Mouse (Mus musculus) E14TG2a.4 (cell line): ENCODE results near the gene Lin7b.

Experiments
- H3K27me3 ChIP-seq: 2 replicates; pipeline ENCODE4 v1.6.1; 2014; ENCODE audit warnings: low read length, control low read depth; ENCODE audit not compliant: insufficient read depth
- H3K36me3 ChIP-seq: 2 replicates; pipeline ENCODE4 v1.6.1; 2014; ENCODE audit warnings: low read length, control low read depth; ENCODE audit not compliant: insufficient read depth
- H3K4me1 ChIP-seq: replicated peaks from 2 replicates; pipeline ENCODE4 v1.6.1; 2014; ENCODE audit warnings: low read depth, low read length, control low read depth
- H3K4me3 ChIP-seq: replicated peaks from 2 replicates; pipeline ENCODE4 v1.5.1; 2014; ENCODE audit warnings: mild to moderate bottlenecking, low read length
- H3K9me3 ChIP-seq: 2 replicates; pipeline ENCODE4 v1.6.1; 2014; ENCODE audit warnings: low read length, control low read depth
- CTCF ChIP-seq: conservative IDR thresholded peaks from 2 replicates; pipeline ENCODE4 v1.5.1; 2014; ENCODE audit warnings: low read length
- NANOG ChIP-seq: IDR thresholded peaks from 2 replicates; pipeline ENCODE4 v1.6.1; 2014; ENCODE audit warnings: borderline replicate concordance, low read length, mixed read lengths
- POU5F1 ChIP-seq: IDR thresholded peaks from 2 replicates; pipeline ENCODE4 v1.6.1; 2014; ENCODE audit warnings: low read length, borderline replicate concordance

Gene Lin7b

GRCm38 (mm10) chr7:45409497-45410163, 39.2 kb upstream of the Lin7b start:
- no peak overlapping the region for H3K4me3 ChIP-seq
- H3K9me3 ChIP-seq, result no peaks in the 10 kb centered on the region
- H3K4me1 ChIP-seq, result peaks cover 59% of the 10 kb centered on the region
- TF ChIP-seq POU5F1 (no peak), NANOG (no peak), CTCF (no peak)
- H3K36me3 ChIP-seq, result no peaks in the 10 kb centered on the region
- peaks cover 84% of the 10 kb centered on the region for H3K27me3 ChIP-seq

GRCm38 (mm10) chr7:45408949-45409348, 38.6 kb upstream of the Lin7b start:
- TF ChIP-seq POU5F1, result no peak
- TF ChIP-seq NANOG, result no peak
- TF ChIP-seq CTCF, result no peak
- H3K4me3 ChIP-seq, result no peak overlapping the region
- peaks cover 78% of the 10 kb centered on the region for H3K27me3 ChIP-seq
- H3K36me3 ChIP-seq, result no peaks in the 10 kb centered on the region
- peaks cover 52% of the 10 kb centered on the region for H3K4me1 ChIP-seq
- no peaks in the 10 kb centered on the region for H3K9me3 ChIP-seq

GRCm38 (mm10) chr7:45408351-45408750, 38.0 kb upstream of the Lin7b start:
- H3K4me1 ChIP-seq, result peaks cover 51% of the 10 kb centered on the region
- H3K36me3 ChIP-seq, result no peaks in the 10 kb centered on the region
- H3K9me3 ChIP-seq, result no peaks in the 10 kb centered on the region
- peaks cover 78% of the 10 kb centered on the region for H3K27me3 ChIP-seq
- H3K4me3 ChIP-seq, result no peak overlapping the region
- TF ChIP-seq NANOG, result no peak
- TF ChIP-seq CTCF, result no peak
- no peak for TF ChIP-seq POU5F1

GRCm38 (mm10) chr7:45407836-45408235, 37.5 kb upstream of the Lin7b start:
- Histone ChIP-seq H3K27me3 (peaks cover 73% of the 10 kb centered on the region), H3K36me3 (no peaks in the 10 kb centered on the region)
- TF ChIP-seq CTCF, result no peak
- TF ChIP-seq NANOG, result no peak
- TF ChIP-seq POU5F1, result no peak

GRCm38 (mm10) chr7:45406157-45407156, 36.1 kb upstream of the Lin7b start:
- TF ChIP-seq POU5F1 (no peak), NANOG (no peak), CTCF (no peak)
- peaks cover 63% of the 10 kb centered on the region for H3K27me3 ChIP-seq
- peaks cover 47% of the 10 kb centered on the region for H3K4me1 ChIP-seq
- H3K9me3 ChIP-seq, result no peaks in the 10 kb centered on the region
- H3K4me3 ChIP-seq, result peak overlapping the region; percentile 79
- no peaks in the 10 kb centered on the region for H3K36me3 ChIP-seq

More at GRCm38 (mm10) chr7:45407836-45408235, 37.5 kb upstream of the Lin7b start:
- 0 out of 2 replicates have a peak overlapping the region, but pooled peaks have one; percentile 79 for H3K4me3 ChIP-seq
- H3K9me3 ChIP-seq, result no peaks in the 10 kb centered on the region
- peaks cover 47% of the 10 kb centered on the region for H3K4me1 ChIP-seq

- Histone ChIP-seq H3K9me3 (no peaks in the 10 kb centered on the region), H3K4me3 (peak within 1 kb of the TSS; percentile 79), H3K27me3 (peaks cover 52% of the 10 kb centered on the region), H3K36me3 (no peaks in the 10 kb centered on the region), H3K4me1 (peaks cover 52% of the 10 kb centered on the region)
- TF ChIP-seq NANOG, result no peak
- peak; percentile 81 for TF ChIP-seq CTCF
- no peak for TF ChIP-seq POU5F1
These were observed 35.0 kb upstream of the Lin7b start, which contains the start of gene Kcna7 for GRCm38 (mm10) chr7:45405091-45406075. TSS of gene Kcna7 (plus strand) at chr7:45405653.

- no peaks in the 10 kb centered on the region for H3K36me3 ChIP-seq
- H3K4me3 ChIP-seq, result no peak overlapping the region
- no peaks in the 10 kb centered on the region for H3K9me3 ChIP-seq
- peaks cover 35% of the 10 kb centered on the region for H3K27me3 ChIP-seq
- H3K4me1 ChIP-seq, result peaks cover 45% of the 10 kb centered on the region
- TF ChIP-seq NANOG, result no peak
- no peak for TF ChIP-seq POU5F1
- TF ChIP-seq CTCF, result peak; percentile 52
These were observed 33.3 kb upstream of the Lin7b start for GRCm38 (mm10) chr7:45403532-45404261.
